Mouse (Mus musculus) A20 (cell line): ENCODE data around the gene Unk.
"Not testable (repeated sequence)": the region's sequence is repeated elsewhere in the genome, so short reads cannot be mapped to it uniquely, and the experiment has no call there.

Experiments
- DNase-seq: peaks from one replicate; pipeline ENCODE4 v3.0.0-alpha.2; 2011; ENCODE audit warnings: low read depth, low spot score

Unk gene

GRCm38 (mm10) chr11:116087194-116088130, 57.3 kb downstream of the Unk start:
- DNase-seq, result peak; percentile 94

DNA sequence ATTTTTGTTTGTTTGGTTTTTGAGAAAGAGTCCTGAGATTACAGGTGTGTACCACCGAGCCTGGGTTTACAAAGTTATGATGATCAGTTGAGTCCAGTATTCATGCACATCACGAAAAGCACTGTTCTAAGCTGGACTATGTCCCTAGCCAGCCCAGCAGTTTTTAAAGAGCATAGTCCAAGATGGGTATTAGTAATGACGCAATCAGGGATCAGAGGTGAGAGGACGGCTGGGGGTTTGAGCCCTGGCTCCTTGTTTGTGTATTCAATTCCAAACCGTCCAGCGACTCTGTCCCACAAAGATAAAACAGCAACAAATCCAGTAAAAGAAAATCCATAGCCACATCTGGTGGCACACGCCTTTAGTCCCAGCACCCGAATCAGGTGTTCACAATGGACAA, 58.1 kb downstream of the Unk start:
- DNase-seq, result no peak

DNA sequence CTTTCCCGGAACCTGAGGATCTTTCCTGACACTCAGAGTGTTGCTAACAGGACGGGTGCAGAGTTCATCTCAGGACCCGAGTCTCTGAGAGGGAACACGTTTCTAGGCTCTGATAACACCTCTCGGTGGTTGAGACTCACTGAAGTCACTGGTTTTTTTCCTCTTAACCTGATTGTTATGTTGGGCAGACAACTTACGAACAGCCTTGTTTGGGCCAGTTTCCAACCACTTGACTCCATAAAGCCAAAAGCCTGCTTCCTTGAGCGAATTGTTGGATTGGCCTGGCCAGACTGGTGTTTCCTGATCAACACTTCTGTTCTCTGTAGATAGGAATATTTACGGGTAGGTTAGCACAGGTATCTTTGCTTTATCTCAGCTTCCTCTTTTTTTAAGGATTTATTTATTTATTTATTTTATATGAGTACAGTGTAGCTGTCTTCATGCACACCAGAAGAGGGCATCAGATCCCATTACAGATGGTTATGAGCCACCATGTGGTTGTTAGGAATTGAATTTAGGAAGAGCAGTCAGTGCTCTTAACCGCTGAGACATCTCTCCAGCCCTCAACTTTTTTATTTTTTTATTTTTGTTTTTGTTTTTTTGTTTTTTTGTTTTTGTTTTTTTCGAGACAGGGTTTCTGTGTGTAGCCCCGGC, 58.7 kb downstream of the Unk start:
- DNase-seq, result peak; percentile 61

DNA sequence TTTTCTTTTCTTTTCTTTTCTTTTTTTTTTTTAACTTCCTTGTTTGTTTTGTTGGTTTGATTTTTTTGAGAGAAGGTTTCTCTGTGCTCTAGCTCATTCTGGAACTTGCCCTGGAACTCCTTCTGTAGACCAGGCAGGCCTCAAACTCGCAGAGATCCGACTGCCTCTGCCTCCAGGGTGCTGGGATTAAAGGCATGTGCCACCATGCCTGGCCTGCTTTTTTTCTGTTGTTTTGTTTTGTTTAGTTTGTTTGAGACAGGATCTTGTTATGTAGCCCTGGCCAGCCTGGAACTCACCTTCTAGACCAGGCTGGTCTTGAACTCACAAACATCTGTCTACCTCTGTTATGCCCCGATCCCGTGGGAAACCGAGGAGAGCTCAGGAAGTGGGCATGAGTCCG, 59.4 kb downstream of the Unk start:
- no peak for DNase-seq

DNA sequence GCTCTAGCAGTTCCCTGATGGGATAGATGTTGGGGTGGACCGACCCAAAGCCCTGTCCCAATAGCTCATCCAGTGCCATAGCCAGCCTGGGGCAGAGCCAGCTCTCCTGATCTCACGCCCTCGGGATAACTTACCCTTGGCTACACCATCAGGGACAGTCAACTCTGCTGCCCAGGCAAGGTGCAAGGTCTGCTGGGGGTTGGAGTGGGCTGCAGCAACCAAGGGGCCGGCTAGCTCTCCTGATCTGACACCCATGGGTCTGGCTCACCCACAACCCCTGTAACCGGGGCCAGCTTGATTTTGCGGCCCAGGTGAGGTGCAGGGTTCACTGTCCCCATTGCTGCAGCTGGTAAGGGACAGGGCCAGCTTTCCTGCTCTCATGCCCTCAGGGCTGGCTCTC, 61.5 kb downstream of the Unk start:
- no peak for DNase-seq

- not testable (repeated sequence) for DNase-seq
These were observed 62.8 kb downstream of the Unk start for GRCm38 (mm10) chr11:116092959-116093358.

- DNase-seq, result no peak
These were observed 63.8 kb downstream of the Unk start for GRCm38 (mm10) chr11:116093771-116094565.

DNA sequence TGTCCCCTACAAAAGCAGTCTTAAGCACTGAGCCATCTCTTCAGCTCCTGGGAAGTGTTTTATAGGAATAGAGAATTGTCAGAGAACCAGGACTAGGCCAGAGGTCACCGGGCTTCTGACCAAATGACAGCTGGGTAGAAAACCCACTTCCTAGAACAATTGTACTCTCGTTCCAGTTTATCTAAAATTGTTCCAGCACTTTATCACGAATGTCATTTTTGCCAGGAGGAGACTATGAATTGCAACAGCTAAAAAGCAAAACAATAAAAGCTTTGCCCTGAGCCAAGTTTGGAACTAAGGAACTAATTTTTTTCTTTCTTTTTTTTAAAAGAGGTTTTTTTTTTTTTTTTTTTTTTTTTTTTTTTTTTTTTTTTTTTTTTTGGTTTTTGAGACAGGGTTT, 65.5 kb downstream of the Unk start:
- DNase-seq, result no peak

- peak; percentile 56 for DNase-seq
These were observed 66.3 kb downstream of the Unk start for GRCm38 (mm10) chr11:116096213-116097108.

GRCm38 (mm10) chr11:116098711-116099460, 68.8 kb downstream of the Unk start:
- no peak for DNase-seq

GRCm38 (mm10) chr11:116099462-116099861, 69.3 kb downstream of the Unk start:
- DNase-seq, result no peak

DNA sequence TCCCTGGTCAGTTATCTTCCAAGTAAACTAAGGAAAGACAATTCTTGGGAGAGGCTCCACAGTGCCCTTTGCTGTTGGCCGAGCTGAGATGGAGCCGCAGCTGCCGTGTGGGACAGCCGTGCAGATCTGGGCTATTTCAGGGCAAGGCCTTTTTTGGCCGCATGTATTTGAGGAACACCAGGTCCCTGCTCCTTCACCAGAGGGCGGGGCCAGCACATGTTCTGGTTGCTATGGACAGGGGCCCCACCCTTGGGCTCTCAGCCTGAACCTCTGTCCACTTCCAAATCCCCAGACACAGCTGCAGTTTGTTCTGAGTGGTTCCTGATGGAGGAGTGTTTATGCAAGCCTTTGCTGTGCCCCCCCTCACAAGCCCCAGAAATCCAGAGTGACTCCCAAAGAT, 70.3 kb downstream of the Unk start:
- DNase-seq, result no peak

DNA sequence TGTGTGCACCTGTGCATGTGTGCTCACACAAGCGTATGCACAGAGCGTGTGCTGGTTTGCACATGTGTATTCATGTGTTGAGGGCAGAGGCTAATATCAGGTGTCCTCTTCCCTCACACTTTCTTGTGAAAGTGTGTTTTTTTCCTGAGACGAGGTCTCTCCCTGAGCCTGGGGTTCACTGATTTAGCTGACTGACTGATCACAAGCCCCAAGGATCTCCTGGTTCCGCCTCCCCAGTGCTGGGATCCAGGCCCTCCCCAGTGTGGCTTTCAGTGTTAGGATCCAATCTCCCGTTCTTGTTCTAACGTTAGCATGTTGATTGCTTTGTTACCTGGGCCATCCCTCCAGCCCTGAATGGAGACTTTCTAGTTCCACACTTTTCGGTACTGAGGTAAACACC, 70.7 kb downstream of the Unk start:
- no peak for DNase-seq

- no peak for DNase-seq
These were observed 71.8 kb downstream of the Unk start for GRCm38 (mm10) chr11:116101931-116102381.

DNA sequence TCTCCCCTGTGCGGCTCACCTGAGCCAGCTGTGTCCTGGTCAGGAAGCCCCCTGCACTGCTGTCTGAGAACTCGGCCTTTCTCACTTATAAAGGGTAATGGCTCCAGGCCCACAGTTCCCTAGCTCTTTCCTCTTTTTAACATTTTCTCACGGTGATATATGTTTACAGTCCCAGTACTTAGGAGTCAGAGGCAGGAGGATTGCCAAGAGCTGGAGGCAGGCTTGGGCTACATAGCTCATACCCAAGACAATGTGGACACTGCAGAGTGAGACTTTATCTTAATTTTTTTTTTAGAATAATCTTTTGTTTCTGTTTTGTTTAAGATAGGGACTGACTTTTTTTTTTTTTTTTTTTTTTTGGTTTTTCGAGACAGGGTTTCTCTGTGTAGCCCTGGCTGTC, 72.3 kb downstream of the Unk start:
- DNase-seq, result no peak

DNA sequence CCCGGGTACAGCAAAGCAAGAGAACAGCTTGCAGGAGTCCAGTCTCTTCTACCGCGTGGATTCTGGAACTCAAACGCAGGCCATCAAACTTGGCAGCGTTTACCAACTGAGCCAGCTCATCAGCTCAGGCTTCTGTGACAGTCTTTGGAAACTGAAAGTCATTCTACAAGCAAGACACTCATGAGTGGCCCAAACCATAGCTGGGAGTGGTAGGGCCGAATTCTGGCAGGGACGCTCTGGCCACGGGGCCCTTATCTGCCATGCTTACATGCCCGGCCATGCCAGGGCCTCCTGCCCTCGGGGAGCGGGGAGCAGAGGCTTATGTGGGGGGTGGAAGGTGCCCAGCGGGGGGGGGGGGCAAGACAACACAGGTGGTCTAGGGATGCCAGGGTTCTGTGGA, 73.5 kb downstream of the Unk start:
- no peak for DNase-seq

DNA sequence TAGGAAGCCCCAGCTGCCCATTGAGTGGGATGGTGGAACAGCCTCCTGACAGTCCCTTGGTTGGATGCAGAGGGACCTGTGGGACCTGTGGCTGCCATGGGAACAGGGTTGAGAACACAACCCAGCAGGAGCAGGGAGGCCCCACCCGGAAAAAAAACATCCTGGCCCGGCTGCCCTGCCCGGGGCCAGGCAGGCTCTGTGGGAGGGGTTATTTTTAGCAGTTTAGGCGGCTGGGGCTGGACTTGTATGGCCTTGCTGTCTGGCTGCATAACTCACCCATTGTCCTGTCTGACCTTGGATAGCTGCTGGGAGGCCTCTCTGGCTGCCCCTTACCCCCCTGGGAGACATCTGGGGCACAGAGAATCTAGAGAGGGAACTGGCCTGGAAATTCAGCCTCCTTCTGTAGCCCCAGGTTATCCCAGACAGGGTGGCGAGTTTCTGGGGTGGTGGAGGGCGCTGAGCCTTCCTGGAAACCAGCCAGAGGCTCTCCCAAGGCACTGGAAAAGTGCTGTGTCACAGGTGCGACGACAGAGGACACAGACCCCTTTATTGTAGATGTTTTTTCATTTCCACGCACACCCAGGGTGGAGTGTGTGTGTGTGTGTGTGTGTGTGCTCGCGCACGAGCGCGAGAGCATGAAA, 74.0 kb downstream of the Unk start:
- DNase-seq, result no peak

DNA sequence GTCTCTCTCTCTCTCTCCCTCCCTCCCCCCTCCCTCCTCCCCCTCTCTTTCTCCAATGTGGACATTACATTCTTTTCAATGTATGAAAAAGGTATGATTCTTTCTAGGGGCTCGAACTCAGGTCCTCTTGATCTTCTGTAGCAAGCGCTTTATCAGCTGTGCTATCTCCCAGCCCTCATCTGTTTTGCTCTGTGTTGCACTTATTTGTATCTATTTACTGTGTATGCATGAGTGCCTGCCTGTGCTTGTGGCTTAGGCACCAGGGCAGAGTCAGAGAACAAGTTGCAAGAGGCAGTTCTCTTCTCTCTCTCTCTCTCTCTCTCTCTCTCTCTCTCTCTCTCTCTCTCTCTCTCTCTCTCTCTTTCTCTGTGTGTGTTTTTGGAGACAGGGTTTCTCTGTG, 74.9 kb downstream of the Unk start:
- peak; percentile 22 for DNase-seq

- DNase-seq, result no peak
These were observed 76.2 kb downstream of the Unk start for GRCm38 (mm10) chr11:116106154-116106962.
